Mouse (Mus musculus): ENCODE results near the gene Dicer1. TPM values are rescaled to one million over a fixed set of nuclear protein-coding genes. Genes with fewer than 3 reads are reported as not detected.

Gene Dicer1
- polyA plus RNA-seq, 2 experiments, result 19.9 to 28.7 TPM

GRCm38 (mm10) chr12:104679121-104679818, 72.5 kb downstream of the Dicer1 start:
- H3K4me3 ChIP-seq (replicated peaks; ENCODE audit: low read length), result no peak overlapping the region
- H3K4me2 ChIP-seq (replicated peaks; ENCODE audit: low read depth, low read length, severe bottlenecking), result peak overlapping the region; percentile 22
- no peak overlapping the region; the same call in 1 of the 2 replicates for H3K9ac ChIP-seq (ENCODE audit: low read depth, low read length, severe bottlenecking)
- H3K27ac ChIP-seq (replicated peaks; ENCODE audit: low read depth, low read length), result no peak overlapping the region; the same call in 1 of the 2 replicates
- DNase-seq (ENCODE audit: low spot score), result no peak
- no peaks in the 10 kb centered on the region; the same call in 1 of the 2 replicates for H3K9me3 ChIP-seq (ENCODE audit: control insufficient read depth, low read length)
- 0 out of 2 replicates have a peak, but pooled peaks cover 6% of the 10 kb centered on the region for H3K27me3 ChIP-seq (ENCODE audit: control insufficient read depth, insufficient read depth, low read length)
- WGBS, result 17% methylated on average over 26 of the region's 26 CpGs
- peak; percentile 60 for ATAC-seq (ENCODE audit: low FRiP score, low read depth)
- peaks cover 22% of the 10 kb centered on the region for H3K4me1 ChIP-seq (ENCODE audit: control insufficient read depth, insufficient read depth, low read length)
- no peaks in the 10 kb centered on the region for H3K36me3 ChIP-seq (ENCODE audit: control insufficient read depth, insufficient read depth, low read length)
- TF ChIP-seq POLR2A (IDR thresholded peaks at IDR 0.05; ENCODE audit: borderline replicate concordance, extremely low read depth, insufficient read depth, insufficient read length), result no peak

- no peaks in the 10 kb centered on the region; the same call in 1 of the 2 replicates for H3K9me3 ChIP-seq (ENCODE audit: control insufficient read depth, low read length)
- H3K27ac ChIP-seq (replicated peaks; ENCODE audit: low read depth, low read length), result no peak overlapping the region
- no peaks in the 10 kb centered on the region for H3K36me3 ChIP-seq (ENCODE audit: control insufficient read depth, insufficient read depth, low read length)
- H3K4me3 ChIP-seq (replicated peaks; ENCODE audit: low read length), result no peak overlapping the region
- DNase-seq (ENCODE audit: low spot score) (no peak), ATAC-seq (ENCODE audit: low FRiP score, low read depth) (no peak)
- no peak for TF ChIP-seq POLR2A (IDR thresholded peaks at IDR 0.05; ENCODE audit: borderline replicate concordance, extremely low read depth, insufficient read depth, insufficient read length)
- H3K4me2 ChIP-seq (replicated peaks; ENCODE audit: low read depth, low read length, severe bottlenecking), result no peak overlapping the region
- H3K27me3 ChIP-seq (ENCODE audit: control insufficient read depth, insufficient read depth, low read length), result 0 out of 2 replicates have a peak, but pooled peaks cover 6% of the 10 kb centered on the region
- WGBS, result 15% methylated on average over 9 of the region's 14 CpGs
- peaks cover 22% of the 10 kb centered on the region for H3K4me1 ChIP-seq (ENCODE audit: control insufficient read depth, insufficient read depth, low read length)
- no peak overlapping the region for H3K9ac ChIP-seq (ENCODE audit: low read depth, low read length, severe bottlenecking)
Observed at GRCm38 (mm10) chr12:104678462-104678861, 73.3 kb downstream of the Dicer1 start.

DNA sequence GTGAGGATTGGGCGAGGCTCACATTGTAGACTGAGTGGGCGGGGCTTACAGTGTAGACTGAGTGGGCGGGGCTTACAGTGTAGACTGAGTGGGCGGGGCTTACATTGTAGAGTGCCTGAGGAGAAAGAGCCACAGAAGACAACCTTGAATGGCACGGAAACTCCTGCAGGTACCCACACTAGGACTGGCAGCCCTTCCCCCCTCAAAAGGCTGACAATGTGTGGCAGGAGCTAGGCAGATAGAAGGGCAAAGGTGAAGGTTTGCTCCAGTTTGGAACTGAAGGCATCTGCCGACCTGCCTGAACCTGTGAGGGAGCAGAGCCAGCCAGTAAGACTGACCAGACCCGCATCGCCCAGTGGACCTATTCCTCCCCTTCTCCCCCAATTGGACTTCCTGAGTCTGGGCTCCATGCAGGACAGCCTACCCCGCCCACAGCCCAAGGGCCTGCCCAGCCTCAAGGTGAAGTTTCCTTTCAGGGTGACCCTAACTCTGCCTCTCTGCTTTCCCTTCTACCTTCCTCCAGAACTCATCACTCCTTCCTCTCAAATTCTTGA, 74.3 kb downstream of the Dicer1 start:
- ATAC-seq (ENCODE audit: low FRiP score, low read depth) (no peak), DNase-seq (ENCODE audit: low spot score) (no peak)
- H3K9ac ChIP-seq (ENCODE audit: low read depth, low read length, severe bottlenecking), result no peak overlapping the region
- no peak overlapping the region for H3K4me2 ChIP-seq (replicated peaks; ENCODE audit: low read depth, low read length, severe bottlenecking)
- H3K27ac ChIP-seq (replicated peaks; ENCODE audit: low read depth, low read length), result no peak overlapping the region
- 78% methylated on average over 9 of the region's 9 CpGs for WGBS
- no peaks in the 10 kb centered on the region for H3K36me3 ChIP-seq (ENCODE audit: control insufficient read depth, insufficient read depth, low read length)
- no peak overlapping the region for H3K4me3 ChIP-seq (replicated peaks; ENCODE audit: low read length)
- TF ChIP-seq POLR2A (IDR thresholded peaks at IDR 0.05; ENCODE audit: borderline replicate concordance, extremely low read depth, insufficient read depth, insufficient read length), result no peak
- H3K27me3 ChIP-seq (ENCODE audit: control insufficient read depth, insufficient read depth, low read length), result 0 out of 2 replicates have a peak, but pooled peaks cover 6% of the 10 kb centered on the region
- H3K4me1 ChIP-seq (ENCODE audit: control insufficient read depth, insufficient read depth, low read length), result peaks cover 22% of the 10 kb centered on the region
- no peaks in the 10 kb centered on the region for H3K9me3 ChIP-seq (ENCODE audit: control insufficient read depth, low read length)

DNA sequence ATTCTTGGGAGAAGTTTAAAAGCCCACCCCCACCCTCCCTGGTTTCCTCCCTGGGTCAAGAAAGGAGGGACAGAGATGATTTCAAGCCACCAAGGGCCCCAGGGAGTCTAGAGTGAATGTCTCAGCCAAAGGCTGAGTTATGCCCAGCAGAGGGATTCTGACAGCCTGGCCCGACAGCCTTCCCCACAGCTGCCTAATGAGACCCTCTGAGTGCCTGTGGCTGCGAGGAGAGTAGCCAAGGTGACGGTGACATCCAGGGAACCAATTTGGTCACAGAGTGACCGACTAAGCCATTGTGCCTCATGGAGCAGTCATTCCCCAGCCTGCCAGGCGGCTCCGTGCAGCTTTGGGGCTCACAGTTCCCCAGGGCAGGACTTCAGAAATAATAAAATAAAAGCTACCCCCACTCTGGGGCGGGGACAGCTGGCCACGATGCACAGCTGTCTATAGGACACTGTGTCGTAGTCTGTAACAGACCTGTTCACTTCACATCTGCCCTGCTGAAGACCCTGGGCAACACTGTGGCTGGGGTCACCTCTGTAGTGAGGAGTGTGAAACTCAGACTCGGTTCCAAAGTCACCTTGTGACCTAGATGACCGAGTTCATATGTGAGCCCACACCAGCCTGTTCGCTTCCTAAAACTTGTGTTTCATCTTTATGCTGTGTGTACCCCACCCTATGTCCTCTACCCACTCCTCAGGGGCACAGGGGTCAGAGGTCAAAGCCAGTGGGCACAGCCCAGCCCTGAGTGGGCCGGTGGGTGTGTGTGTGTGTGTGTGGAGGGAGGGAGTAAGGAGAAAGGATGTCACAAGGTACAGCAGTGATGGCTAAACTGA, 75.0 kb downstream of the Dicer1 start:
- TF ChIP-seq POLR2A (IDR thresholded peaks at IDR 0.05; ENCODE audit: borderline replicate concordance, extremely low read depth, insufficient read depth, insufficient read length), result no peak
- H3K9ac ChIP-seq (ENCODE audit: low read depth, low read length, severe bottlenecking), result no peak overlapping the region
- WGBS, result 71% methylated on average over 13 of the region's 13 CpGs
- ATAC-seq (ENCODE audit: low FRiP score, low read depth), result no peak
- DNase-seq (ENCODE audit: low spot score), result no peak
- H3K9me3 ChIP-seq (ENCODE audit: control insufficient read depth, low read length), result no peaks in the 10 kb centered on the region
- H3K36me3 ChIP-seq (ENCODE audit: control insufficient read depth, insufficient read depth, low read length), result no peaks in the 10 kb centered on the region
- H3K4me1 ChIP-seq (ENCODE audit: control insufficient read depth, insufficient read depth, low read length), result peaks cover 22% of the 10 kb centered on the region
- H3K27me3 ChIP-seq (ENCODE audit: control insufficient read depth, insufficient read depth, low read length), result 0 out of 2 replicates have a peak, but pooled peaks cover 6% of the 10 kb centered on the region
- H3K4me2 ChIP-seq (replicated peaks; ENCODE audit: low read depth, low read length, severe bottlenecking), result no peak overlapping the region
- H3K27ac ChIP-seq (replicated peaks; ENCODE audit: low read depth, low read length), result no peak overlapping the region
- no peak overlapping the region for H3K4me3 ChIP-seq (replicated peaks; ENCODE audit: low read length)

- no peak for ATAC-seq (ENCODE audit: low FRiP score, low read depth)
Observed at GRCm38 (mm10) chr12:104672976-104673375, 78.8 kb downstream of the Dicer1 start.

More at GRCm38 (mm10) chr12:104672976-104673375, 78.8 kb downstream of the Dicer1 start:
- no peaks in the 10 kb centered on the region for H3K9me3 ChIP-seq (ENCODE audit: control insufficient read depth, low read length)
- DNase-seq (ENCODE audit: low spot score), result no peak
- H3K4me2 ChIP-seq (replicated peaks; ENCODE audit: low read depth, low read length, severe bottlenecking), result no peak overlapping the region
- H3K4me3 ChIP-seq (replicated peaks; ENCODE audit: low read length), result no peak overlapping the region
- 60% methylated on average over 5 of the region's 5 CpGs for WGBS
- H3K27ac ChIP-seq (replicated peaks; ENCODE audit: low read depth, low read length), result no peak overlapping the region
- TF ChIP-seq POLR2A (IDR thresholded peaks at IDR 0.05; ENCODE audit: borderline replicate concordance, extremely low read depth, insufficient read depth, insufficient read length), result no peak
- H3K4me1 ChIP-seq (ENCODE audit: control insufficient read depth, insufficient read depth, low read length), result no peaks in the 10 kb centered on the region
- H3K27me3 ChIP-seq (ENCODE audit: control insufficient read depth, insufficient read depth, low read length), result no peaks in the 10 kb centered on the region
- no peak overlapping the region for H3K9ac ChIP-seq (ENCODE audit: low read depth, low read length, severe bottlenecking)
- no peaks in the 10 kb centered on the region for H3K36me3 ChIP-seq (ENCODE audit: control insufficient read depth, insufficient read depth, low read length)

Measured in limb, embryonic 14.5 days (tissue).